Mouse (Mus musculus) liver, embryonic 12.5 days (tissue): ENCODE data around the gene Lgalsl. TPM values are rescaled to one million over a fixed set of nuclear protein-coding genes. Genes with fewer than 3 reads are reported as not detected.
A peak's percentile ranks its signal among the peaks of the same experiment; 100 is the strongest.

Source experiments
- ATAC-seq: fragments of 200-750 bp; cut with Nextera tagmentation; 2 replicates; pipeline ENCODE4 v1.8.0; 2017; ENCODE audit warnings: moderate number of reproducible peaks, mild to moderate bottlenecking, moderate library complexity
- H3K27ac ChIP-seq: fragments of 300-500 bp; sonication (generic); 2 replicates; pipeline ENCODE4 v1.5.1; 2016; ENCODE audit warnings: mild to moderate bottlenecking
- H3K27me3 ChIP-seq: fragments of 300-500 bp; sonication (generic); replicated peaks from 2 replicates; pipeline ENCODE4 v1.6.1; 2016; ENCODE audit warnings: mild to moderate bottlenecking, moderate library complexity
- H3K36me3 ChIP-seq: fragments of 300-500 bp; sonication (generic); 2 replicates; pipeline ENCODE4 v1.6.1; 2016; ENCODE audit warnings: mild to moderate bottlenecking, moderate library complexity
- H3K4me1 ChIP-seq: fragments of 300-500 bp; sonication (generic); 2 replicates; pipeline ENCODE4 v1.6.1; 2016
- H3K4me2 ChIP-seq: fragments of 300-500 bp; sonication (generic); 2 replicates; pipeline ENCODE4 v1.6.1; 2016; ENCODE audit warnings: mild to moderate bottlenecking, moderate library complexity
- H3K4me3 ChIP-seq: fragments of 300-500 bp; sonication (generic); 2 replicates; pipeline ENCODE4 v1.5.1; 2016; ENCODE audit warnings: mild to moderate bottlenecking, moderate library complexity
- H3K9ac ChIP-seq: fragments of 300-500 bp; sonication (generic); 2 replicates; pipeline ENCODE4 v1.6.1; 2016; ENCODE audit warnings: mild to moderate bottlenecking, moderate library complexity
- H3K9me3 ChIP-seq: fragments of 300-500 bp; sonication (generic); replicated peaks from 2 replicates; pipeline ENCODE4 v1.6.1; 2016; ENCODE audit warnings: mild to moderate bottlenecking, moderate library complexity
- WGBS: fragments of 180-500 bp; shearing (Covaris S2); methylation state at CpG from one replicate; pipeline ENCODE4 v1.1.7; 2016; ENCODE audit not compliant: insufficient replicate concordance; 5-methylcytosine and 5-hydroxymethylcytosine counted together
- polyA plus RNA-seq: library from polyadenylated mRNA; unstranded; fragments of >200 nt; fragmentation: Nextera tagmentation; extraction: Ambion mirVana; gene quantifications from 2 replicates; pipeline ENCODE4 v1.2.1, GENCODE M21; 2016

The Lgalsl gene
- polyA plus RNA-seq, result 18.3 and 18.6 TPM in 2 replicates

DNA sequence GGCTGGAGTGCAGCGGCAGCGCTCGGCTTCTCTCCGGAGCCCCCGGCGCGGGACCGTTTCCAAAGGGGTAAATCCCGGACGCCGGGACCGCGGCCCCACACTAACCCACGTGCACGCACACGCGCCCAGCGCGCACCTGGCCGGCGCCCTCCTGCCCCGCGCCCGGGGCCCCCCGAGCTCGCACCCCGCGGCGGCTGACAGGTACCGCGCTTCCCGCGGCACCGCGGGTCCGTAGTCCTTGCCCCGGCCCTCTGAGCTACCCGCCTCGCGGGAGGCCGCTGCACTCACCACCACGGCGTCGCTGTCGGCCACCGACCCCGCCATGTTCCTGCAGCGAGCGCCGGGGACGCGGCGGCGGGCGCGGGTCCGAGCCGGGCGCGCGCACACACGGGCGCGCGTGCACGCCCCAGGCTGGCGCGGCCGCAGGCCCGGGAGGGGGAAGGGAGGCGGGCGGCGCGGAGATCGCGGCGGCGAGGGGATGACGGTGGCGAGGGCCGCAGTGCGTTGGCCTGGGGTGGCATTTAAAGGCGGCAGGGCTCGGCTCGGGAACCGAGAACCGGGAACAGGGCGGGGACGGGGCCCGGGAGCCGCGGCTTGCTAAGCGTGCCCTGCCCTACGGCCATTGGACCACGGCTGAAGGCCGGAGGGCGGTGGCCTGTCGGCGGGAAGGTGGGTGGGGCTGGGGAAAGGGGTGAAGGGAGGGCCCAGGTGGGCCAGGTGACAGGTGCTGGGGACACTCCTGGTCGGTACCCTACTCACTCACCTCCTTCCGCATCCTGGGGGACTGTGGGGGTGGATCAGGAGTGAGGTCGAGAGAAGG is at the start of gene Lgalsl:
Lgalsl (minus strand) TSS at position 371 of the 820 bp plus-strand sequence.
- Histone ChIP-seq H3K4me1 (peaks cover 27% of the 10 kb centered on the region), H3K27ac (peak within 1 kb of the TSS; percentile 61), H3K4me2 (peak within 1 kb of the TSS; percentile 98), H3K27me3 (peaks cover 43% of the 10 kb centered on the region), H3K9me3 (no peaks in the 10 kb centered on the region), H3K9ac (peak within 1 kb of the TSS; percentile 91), H3K4me3 (peak within 1 kb of the TSS; percentile 92), H3K36me3 (peaks cover 23% of the 10 kb centered on the region)
- peak; percentile 82 for ATAC-seq
- under 1% methylated on average over 90 of the region's 102 CpGs for WGBS

DNA sequence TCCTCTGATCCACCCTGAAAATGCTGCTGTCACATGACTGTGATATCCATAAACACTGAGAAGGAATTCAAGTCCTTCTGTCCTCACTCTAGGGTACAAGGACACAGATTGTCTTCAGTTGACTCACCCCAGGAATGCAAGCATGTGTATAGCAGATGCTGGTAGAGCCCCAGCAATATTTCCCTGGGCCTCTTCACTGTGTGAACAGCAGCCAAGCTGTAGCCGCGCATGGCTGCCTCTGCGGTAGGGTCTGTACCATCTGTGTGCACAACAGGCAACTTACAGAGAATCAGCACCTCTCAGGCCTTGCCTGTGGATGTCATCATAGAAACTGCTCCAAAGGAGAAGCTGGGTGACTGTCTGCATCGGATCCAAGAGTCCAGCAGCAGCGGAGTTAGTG is 47.8 kb upstream of the Lgalsl start:
- H3K4me3 ChIP-seq, result no peak overlapping the region
- H3K27ac ChIP-seq, result no peak overlapping the region
- no peak overlapping the region for H3K9ac ChIP-seq
- H3K4me1 ChIP-seq, result no peaks in the 10 kb centered on the region
- peaks cover 24% of the 10 kb centered on the region for H3K27me3 ChIP-seq
- no peak overlapping the region for H3K4me2 ChIP-seq
- no peaks in the 10 kb centered on the region for H3K9me3 ChIP-seq
- ATAC-seq, result no peak
- H3K36me3 ChIP-seq, result no peaks in the 10 kb centered on the region
- WGBS, result 83% methylated on average over 5 of the region's 5 CpGs

DNA sequence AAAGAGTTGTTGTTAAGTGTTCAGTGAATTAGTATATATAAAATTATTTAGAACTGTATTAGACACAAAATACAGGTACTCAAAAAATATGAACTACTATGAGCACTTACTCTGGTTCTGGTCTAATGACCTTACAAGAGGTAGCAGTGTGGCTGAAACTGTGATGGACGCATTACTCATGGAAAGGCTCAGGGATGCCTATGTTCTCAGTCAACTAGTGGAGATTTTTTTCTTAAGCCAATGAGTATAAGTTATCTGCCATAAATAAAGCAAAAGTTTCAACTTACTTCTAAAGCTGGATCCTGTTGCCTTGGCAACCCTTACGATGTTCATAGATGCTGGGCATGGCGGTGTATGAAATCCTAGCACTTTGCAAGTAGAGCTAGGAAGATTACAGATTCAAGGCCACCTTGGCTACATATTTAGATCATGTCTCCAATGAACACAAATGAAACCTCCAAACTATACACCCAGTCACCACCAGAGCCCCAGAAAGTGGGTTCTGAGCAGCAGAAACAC is 46.8 kb upstream of the Lgalsl start:
- Histone ChIP-seq H3K9me3 (no peaks in the 10 kb centered on the region), H3K27ac (no peak overlapping the region), H3K4me2 (no peak overlapping the region), H3K4me3 (no peak overlapping the region), H3K27me3 (peaks cover 17% of the 10 kb centered on the region), H3K9ac (no peak overlapping the region), H3K4me1 (no peaks in the 10 kb centered on the region), H3K36me3 (no peaks in the 10 kb centered on the region)
- WGBS, result 85% methylated on average over 3 of the region's 3 CpGs
- no peak for ATAC-seq

DNA sequence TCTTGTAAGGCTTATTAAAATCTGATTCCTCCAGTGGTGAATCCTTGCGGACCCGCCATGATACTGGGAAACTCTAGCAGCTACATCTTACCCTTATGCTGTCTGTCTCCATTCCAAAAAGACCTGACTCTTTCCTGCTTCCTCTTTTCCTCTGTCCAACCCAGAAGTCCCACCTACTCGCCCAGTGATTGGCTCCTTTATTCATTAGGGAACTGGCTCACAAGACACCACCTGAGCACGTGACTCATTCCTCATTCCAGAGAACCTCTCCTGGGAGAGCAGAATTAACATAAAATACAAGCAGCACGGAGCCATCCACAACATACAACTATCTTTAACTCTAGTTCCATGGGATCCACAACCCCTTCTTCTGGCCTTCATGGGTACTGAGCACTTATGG is 42.5 kb upstream of the Lgalsl start:
- Histone ChIP-seq H3K4me1 (peaks cover 16% of the 10 kb centered on the region), H3K36me3 (no peaks in the 10 kb centered on the region), H3K4me2 (no peak overlapping the region), H3K9me3 (no peaks in the 10 kb centered on the region), H3K27me3 (0 out of 2 replicates have a peak, but pooled peaks cover 3% of the 10 kb centered on the region), H3K9ac (no peak overlapping the region), H3K4me3 (no peak overlapping the region), H3K27ac (no peak overlapping the region)
- WGBS, result 61% methylated on average over 5 of the region's 5 CpGs
- ATAC-seq, result no peak

DNA sequence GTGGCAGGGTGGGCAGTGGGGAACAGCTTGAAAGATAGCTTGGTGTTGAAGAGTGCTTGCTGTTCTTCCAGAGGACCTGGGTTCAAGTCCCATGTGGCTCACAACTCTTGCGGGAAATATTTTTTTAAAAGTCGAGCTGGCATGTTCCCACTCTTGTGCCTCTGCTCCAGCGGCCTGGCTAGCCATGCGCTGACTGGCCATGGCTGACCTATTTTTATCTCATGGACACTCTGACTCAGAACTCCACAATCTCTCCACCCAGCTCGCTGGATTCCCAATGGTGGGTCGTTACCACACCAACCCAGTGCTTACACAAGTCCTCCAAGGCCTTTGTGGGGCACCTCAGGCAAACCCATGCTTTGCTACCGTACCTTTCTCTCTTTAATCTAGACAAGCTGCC is 42.1 kb upstream of the Lgalsl start:
- ATAC-seq, result no peak
- WGBS, result 62% methylated on average over 7 of the region's 7 CpGs
- no peak overlapping the region for H3K4me2 ChIP-seq
- H3K27me3 ChIP-seq, result 0 out of 2 replicates have a peak, but pooled peaks cover 3% of the 10 kb centered on the region
- peaks cover 16% of the 10 kb centered on the region for H3K4me1 ChIP-seq
- no peak overlapping the region for H3K9ac ChIP-seq
- H3K27ac ChIP-seq, result no peak overlapping the region
- no peaks in the 10 kb centered on the region for H3K36me3 ChIP-seq
- H3K9me3 ChIP-seq, result no peaks in the 10 kb centered on the region
- H3K4me3 ChIP-seq, result no peak overlapping the region

DNA sequence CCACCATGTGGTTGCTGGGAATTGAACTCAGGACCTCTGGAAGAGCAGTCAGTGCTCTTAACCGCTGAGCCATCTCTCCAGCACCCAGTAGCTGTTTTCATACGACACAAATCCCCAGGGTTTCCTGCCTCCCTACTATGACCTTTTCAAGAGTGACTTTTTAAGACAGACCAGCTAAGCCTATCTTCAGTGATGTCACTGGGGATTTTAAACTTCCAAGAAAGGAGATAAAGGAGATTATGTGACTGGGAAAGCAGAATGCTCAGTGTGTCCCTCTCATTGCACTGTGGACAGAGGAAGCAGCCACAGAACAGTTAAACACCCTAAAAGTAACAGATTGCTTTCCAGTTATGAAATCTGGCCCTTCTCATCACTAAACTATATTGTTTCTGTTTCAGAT is 41.6 kb upstream of the Lgalsl start:
- WGBS, result 58% methylated on average over 2 of the region's 2 CpGs
- H3K27ac ChIP-seq, result no peak overlapping the region
- H3K9me3 ChIP-seq, result no peaks in the 10 kb centered on the region
- no peak overlapping the region for H3K4me3 ChIP-seq
- H3K4me1 ChIP-seq, result peaks cover 16% of the 10 kb centered on the region
- no peak overlapping the region for H3K9ac ChIP-seq
- 0 out of 2 replicates have a peak, but pooled peaks cover 3% of the 10 kb centered on the region for H3K27me3 ChIP-seq
- no peak for ATAC-seq
- H3K36me3 ChIP-seq, result no peaks in the 10 kb centered on the region
- H3K4me2 ChIP-seq, result no peak overlapping the region

DNA sequence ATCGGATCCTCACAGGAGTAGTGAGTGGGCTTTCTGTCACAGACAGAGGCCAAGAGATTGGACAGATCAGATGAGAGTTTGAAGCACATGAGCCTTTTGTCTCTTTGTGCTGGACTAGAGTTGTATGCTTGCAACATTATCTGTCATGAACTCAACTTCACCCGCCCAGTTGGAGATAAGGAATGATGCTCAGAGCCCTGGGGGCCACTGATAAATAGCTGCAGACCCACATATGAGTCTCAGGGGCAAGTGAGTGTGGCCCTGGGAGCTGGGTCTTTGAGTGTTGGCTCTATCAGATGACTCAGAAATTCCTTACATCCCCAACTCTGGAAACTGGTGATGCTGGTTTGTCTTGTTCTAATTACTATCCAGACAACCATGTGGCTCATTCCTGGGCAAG is 39.1 kb upstream of the Lgalsl start:
- Histone ChIP-seq H3K4me2 (0 out of 2 replicates have a peak overlapping the region, but pooled peaks have one; percentile 2), H3K27ac (no peak overlapping the region), H3K4me3 (no peak overlapping the region), H3K36me3 (no peaks in the 10 kb centered on the region), H3K27me3 (0 out of 2 replicates have a peak, but pooled peaks cover 3% of the 10 kb centered on the region), H3K4me1 (peaks cover 16% of the 10 kb centered on the region), H3K9ac (no peak overlapping the region), H3K9me3 (no peaks in the 10 kb centered on the region)
- WGBS, result 13% methylated on average over 2 of the region's 2 CpGs
- ATAC-seq, result peak; percentile 62

DNA sequence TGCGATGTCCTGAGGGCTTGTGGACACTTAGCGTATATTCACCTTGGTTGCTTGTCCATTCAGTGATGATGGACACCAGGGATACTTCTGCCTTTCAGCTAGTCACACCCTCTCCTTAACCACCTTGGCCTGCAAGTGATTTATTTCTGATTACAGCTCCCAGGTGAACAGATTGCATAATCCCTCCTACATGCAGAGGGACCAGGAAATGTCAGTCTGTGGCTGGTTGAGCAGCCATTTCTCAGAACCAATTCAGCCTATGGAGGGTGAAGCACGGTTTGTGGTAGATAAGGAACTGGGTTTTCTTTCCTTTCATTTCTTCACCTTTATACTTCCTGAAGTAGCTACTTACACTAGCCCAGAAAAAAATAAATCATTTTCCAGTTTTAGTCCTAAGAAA is 34.6 kb upstream of the Lgalsl start:
- peaks cover 15% of the 10 kb centered on the region for H3K4me1 ChIP-seq
- no peak overlapping the region for H3K27ac ChIP-seq
- no peak for ATAC-seq
- H3K36me3 ChIP-seq, result no peaks in the 10 kb centered on the region
- whole genome bisulfite sequencing, result 56% methylated on average over 3 of the region's 3 CpGs
- H3K4me2 ChIP-seq, result no peak overlapping the region
- H3K9ac ChIP-seq, result no peak overlapping the region
- peaks cover 6% of the 10 kb centered on the region; the same call in 1 of the 2 replicates for H3K27me3 ChIP-seq
- no peak overlapping the region for H3K4me3 ChIP-seq
- no peaks in the 10 kb centered on the region for H3K9me3 ChIP-seq

DNA sequence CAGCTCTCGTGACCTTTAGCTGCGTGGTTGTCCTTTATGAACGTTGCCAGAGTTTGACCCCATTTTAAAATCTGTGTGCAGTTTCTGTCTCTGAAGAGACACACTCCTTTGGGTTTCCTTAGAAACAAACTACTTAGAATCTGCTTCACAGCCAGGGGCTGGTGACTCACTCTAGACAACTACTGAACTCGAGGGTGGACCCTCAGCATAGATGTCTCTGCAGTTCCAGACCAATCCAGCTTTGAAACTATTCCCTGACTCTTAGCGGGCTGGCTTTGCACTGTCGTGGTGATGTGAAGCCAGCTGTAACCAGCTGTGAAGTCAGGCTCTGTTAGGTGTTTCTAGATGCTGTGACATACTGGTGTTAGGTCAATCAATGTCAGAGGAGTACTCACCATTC is 33.8 kb upstream of the Lgalsl start:
- Histone ChIP-seq H3K4me1 (peaks cover 9% of the 10 kb centered on the region), H3K27me3 (peaks cover 12% of the 10 kb centered on the region), H3K27ac (no peak overlapping the region), H3K9me3 (no peaks in the 10 kb centered on the region), H3K9ac (no peak overlapping the region), H3K36me3 (no peaks in the 10 kb centered on the region), H3K4me3 (no peak overlapping the region), H3K4me2 (no peak overlapping the region)
- no peak for ATAC-seq
- WGBS, result 58% methylated on average over 6 of the region's 6 CpGs

DNA sequence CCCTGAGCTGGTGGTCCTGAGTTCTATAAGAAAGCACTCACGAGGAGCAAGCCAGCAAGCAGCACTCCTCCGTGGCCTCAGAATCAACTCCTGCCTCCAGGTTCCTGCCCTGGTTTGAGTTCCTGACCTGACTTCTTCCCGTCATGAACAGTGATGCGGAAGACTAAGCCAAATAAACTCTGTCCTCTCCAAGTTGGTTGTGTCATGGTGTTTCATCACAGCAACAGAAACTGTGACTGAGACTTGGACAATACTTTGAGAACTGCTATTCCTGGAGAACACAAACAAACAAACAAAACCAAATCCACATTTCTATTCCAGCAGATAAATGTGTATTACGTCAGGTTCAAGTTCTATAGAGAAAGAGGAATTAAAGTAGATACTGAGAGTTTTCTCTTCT is 31.2 kb upstream of the Lgalsl start:
- 61% methylated on average over 5 of the region's 5 CpGs for WGBS
- no peaks in the 10 kb centered on the region for H3K9me3 ChIP-seq
- no peak for ATAC-seq
- no peak overlapping the region for H3K27ac ChIP-seq
- H3K4me1 ChIP-seq, result peaks cover 8% of the 10 kb centered on the region; the same call in 1 of the 2 replicates
- peaks cover 19% of the 10 kb centered on the region for H3K27me3 ChIP-seq
- H3K9ac ChIP-seq, result no peak overlapping the region
- H3K36me3 ChIP-seq, result no peaks in the 10 kb centered on the region
- no peak overlapping the region for H3K4me3 ChIP-seq
- H3K4me2 ChIP-seq, result no peak overlapping the region

DNA sequence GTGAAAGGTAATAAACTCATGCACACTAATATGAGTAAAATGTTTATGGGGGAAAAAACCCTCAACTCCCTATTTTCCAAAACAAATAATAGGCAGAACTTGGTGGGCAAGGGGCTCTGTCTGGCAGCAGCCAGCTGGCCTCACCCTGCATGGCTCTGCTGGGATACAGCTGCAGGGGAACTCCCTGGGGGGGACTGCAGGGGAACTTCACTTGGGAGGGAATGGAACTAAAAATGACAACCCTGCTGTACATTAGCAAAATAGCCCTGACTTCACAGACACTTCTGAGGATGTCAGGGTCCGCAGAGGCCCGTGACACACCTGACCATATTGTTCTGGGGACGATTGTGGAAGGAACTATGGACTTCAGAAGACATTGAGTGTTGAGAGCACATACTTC is 29.5 kb upstream of the Lgalsl start:
- Histone ChIP-seq H3K9ac (no peak overlapping the region), H3K4me2 (no peak overlapping the region), H3K27ac (no peak overlapping the region), H3K36me3 (no peaks in the 10 kb centered on the region), H3K4me3 (no peak overlapping the region), H3K9me3 (no peaks in the 10 kb centered on the region), H3K4me1 (peaks cover 8% of the 10 kb centered on the region; the same call in 1 of the 2 replicates), H3K27me3 (peaks cover 19% of the 10 kb centered on the region)
- no peak for ATAC-seq
- WGBS, result 55% methylated on average over 3 of the region's 3 CpGs

DNA sequence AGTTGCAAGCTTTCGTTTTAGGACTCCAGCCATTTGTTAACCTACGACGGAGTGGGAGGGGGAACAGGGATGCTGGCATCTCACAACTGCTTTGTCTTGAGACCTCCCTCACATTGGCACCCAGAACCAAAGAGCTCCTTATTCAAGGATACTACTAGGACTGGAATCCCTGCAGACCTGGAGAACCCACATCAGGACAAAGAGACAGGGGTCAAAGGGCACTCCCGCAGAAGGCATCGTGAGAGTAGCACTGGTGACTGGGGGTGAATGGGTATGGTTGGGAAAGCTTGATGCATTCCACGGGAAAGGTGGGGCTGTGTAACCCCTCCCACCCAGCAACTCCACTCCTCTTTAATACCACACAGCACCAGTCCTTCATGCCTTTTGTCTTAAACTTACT is 29.0 kb upstream of the Lgalsl start:
- 57% methylated on average over 6 of the region's 6 CpGs for WGBS
- no peak for ATAC-seq

More for the DNA sequence above, 29.0 kb upstream of the Lgalsl start:
- Histone ChIP-seq H3K4me2 (no peak overlapping the region), H3K9ac (no peak overlapping the region), H3K36me3 (no peaks in the 10 kb centered on the region), H3K4me3 (no peak overlapping the region), H3K9me3 (no peaks in the 10 kb centered on the region), H3K4me1 (peaks cover 8% of the 10 kb centered on the region; the same call in 1 of the 2 replicates), H3K27me3 (peaks cover 19% of the 10 kb centered on the region), H3K27ac (no peak overlapping the region)
